Mouse (Mus musculus) forebrain, embryonic 14.5 days (tissue): ENCODE data around the gene Clock. TPM values are rescaled to one million over a fixed set of nuclear protein-coding genes. Genes with fewer than 3 reads are reported as not detected.

Experiments used
- ATAC-seq: fragments of 200-750 bp; cut with Nextera tagmentation; 2 replicates; pipeline ENCODE4 v1.8.0; 2017; ENCODE audit warnings: mild to moderate bottlenecking, moderate library complexity
- DNase-seq: peaks from one replicate; pipeline ENCODE4 v3.0.0-alpha.2; 2015; ENCODE audit warnings: low spot score
- H3K27ac ChIP-seq: fragments of 300-500 bp; sonication (generic); 2 replicates; pipeline ENCODE4 v1.5.1; 2014; ENCODE audit warnings: low read depth, mild to moderate bottlenecking, control low read depth, low read length, moderate library complexity
- H3K27me3 ChIP-seq: fragments of 300-500 bp; sonication (generic); replicated peaks from 2 replicates; pipeline ENCODE4 v1.6.1; 2014; ENCODE audit warnings: low read length, control low read depth, mixed read lengths; ENCODE audit not compliant: control insufficient read depth, insufficient read depth
- H3K36me3 ChIP-seq: fragments of 300-500 bp; sonication (generic); 2 replicates; pipeline ENCODE4 v1.6.1; 2014; ENCODE audit warnings: low read length, control low read depth; ENCODE audit not compliant: control insufficient read depth, insufficient read depth
- H3K4me1 ChIP-seq: fragments of 300-500 bp; sonication (generic); 2 replicates; pipeline ENCODE4 v1.6.1; 2014; ENCODE audit warnings: antibody characterized with exemption, low read length, control low read depth; ENCODE audit not compliant: control insufficient read depth, insufficient read depth
- H3K4me2 ChIP-seq: fragments of 300-500 bp; sonication (generic); 2 replicates; pipeline ENCODE4 v1.6.1; 2014; ENCODE audit warnings: mild to moderate bottlenecking, control low read depth, low read length
- H3K4me3 ChIP-seq: fragments of 300-500 bp; sonication (generic); 2 replicates; pipeline ENCODE4 v1.5.1; 2014; ENCODE audit warnings: low read depth, low read length, control low read depth
- H3K9ac ChIP-seq: fragments of 300-500 bp; sonication (generic); 2 replicates; pipeline ENCODE4 v1.6.1; 2014; ENCODE audit warnings: mild to moderate bottlenecking, low read length, control low read depth, moderate library complexity
- H3K9me3 ChIP-seq: fragments of 300-500 bp; sonication (generic); replicated peaks from 2 replicates; pipeline ENCODE4 v1.6.1; 2016; ENCODE audit warnings: low read length, control low read depth, mixed read lengths; ENCODE audit not compliant: control insufficient read depth
- WGBS: fragments of 180-500 bp; shearing (Covaris S2); extraction: QIAGEN DNeasy Blood & Tissue Kit; methylation state at CpG from one replicate; pipeline ENCODE4 v1.1.7; 2014; 5-methylcytosine and 5-hydroxymethylcytosine counted together
- polyA plus RNA-seq: library from polyadenylated mRNA; unstranded; fragments of >200 nt; fragmentation: Nextera tagmentation; extraction: Ambion mirVana; gene quantifications from 2 replicates; pipeline ENCODE4 v1.2.1, GENCODE M21; 2014

Gene Clock
- polyA plus RNA-seq, 1 experiment from 2014 or later = 8.2 TPM

DNA sequence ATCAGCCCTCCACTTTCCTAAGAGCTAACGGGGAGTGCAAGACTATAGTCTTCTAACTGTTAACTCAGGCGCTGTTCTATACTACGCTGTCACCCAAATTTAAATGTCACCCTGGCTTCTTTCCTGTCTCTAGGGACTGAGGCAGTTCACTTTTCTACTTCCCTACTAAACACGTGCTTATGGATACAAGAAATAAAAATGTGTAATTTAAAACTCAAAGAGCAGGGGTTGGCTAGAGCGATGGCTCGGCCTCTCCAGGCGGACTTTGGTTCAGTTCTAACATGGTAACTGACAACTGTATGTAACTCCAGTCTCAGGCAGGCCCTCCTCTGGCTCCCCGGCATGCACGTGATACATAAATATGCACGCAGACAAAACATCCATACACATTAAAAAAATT lies 60.2 kb downstream of the Clock start:
- Histone ChIP-seq H3K36me3 (peaks cover 19% of the 10 kb centered on the region; the same call in 1 of the 2 replicates), H3K4me3 (no peak overlapping the region), H3K4me1 (no peaks in the 10 kb centered on the region), H3K9me3 (no peaks in the 10 kb centered on the region), H3K4me2 (no peak overlapping the region), H3K27ac (no peak overlapping the region), H3K9ac (no peak overlapping the region), H3K27me3 (no peaks in the 10 kb centered on the region)
- DNase-seq (no peak), ATAC-seq (no peak)
- WGBS = 93% methylated on average over 10 of the region's 10 CpGs

DNA sequence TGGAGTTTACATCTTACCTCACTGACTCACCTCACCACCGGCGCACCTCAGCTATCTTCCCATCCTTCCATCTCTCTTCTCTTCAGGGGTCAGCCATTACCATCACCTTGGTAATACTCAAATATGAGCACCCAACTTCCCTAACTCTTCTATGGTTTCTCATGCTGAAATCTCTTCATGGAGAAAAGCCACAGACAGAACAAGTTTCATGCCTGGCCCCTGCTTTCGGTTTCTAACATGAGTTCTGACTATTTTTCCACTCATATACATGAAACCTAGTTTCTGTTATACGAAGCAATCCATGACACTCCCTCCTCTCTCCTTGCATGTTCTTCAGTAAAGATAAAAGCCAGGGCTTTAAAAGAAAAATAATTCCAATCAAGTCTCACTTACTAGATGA lies 60.7 kb downstream of the Clock start:
- no peak overlapping the region for H3K4me3 ChIP-seq
- H3K36me3 ChIP-seq = peaks cover 19% of the 10 kb centered on the region; the same call in 1 of the 2 replicates
- H3K9me3 ChIP-seq = no peaks in the 10 kb centered on the region
- H3K4me2 ChIP-seq = no peak overlapping the region
- DNase-seq (no peak), ATAC-seq (no peak)
- 96% methylated on average over 4 of the region's 4 CpGs for WGBS
- H3K9ac ChIP-seq = no peak overlapping the region
- no peaks in the 10 kb centered on the region for H3K27me3 ChIP-seq
- no peaks in the 10 kb centered on the region for H3K4me1 ChIP-seq
- no peak overlapping the region for H3K27ac ChIP-seq

DNA sequence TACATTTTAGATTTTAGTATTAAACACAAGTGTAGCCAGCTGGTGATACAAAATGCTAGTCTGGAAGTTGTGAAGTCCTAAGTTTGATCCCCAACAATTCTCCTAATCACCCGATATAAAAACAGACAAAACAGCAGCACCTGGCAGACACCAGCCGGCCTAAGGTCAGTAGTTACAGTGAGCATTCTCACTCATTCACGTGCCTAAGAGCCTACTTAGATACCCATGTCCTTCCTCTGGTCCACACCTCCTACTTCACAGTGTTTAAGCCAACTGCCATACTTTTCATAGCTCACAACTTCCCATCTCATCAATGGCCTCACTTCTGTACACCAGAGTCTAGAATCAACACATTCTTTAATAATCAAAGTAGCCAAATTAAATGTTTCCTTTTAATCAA lies 61.3 kb downstream of the Clock start:
- no peaks in the 10 kb centered on the region for H3K4me1 ChIP-seq
- WGBS = 83% methylated on average over 3 of the region's 3 CpGs

DNA sequence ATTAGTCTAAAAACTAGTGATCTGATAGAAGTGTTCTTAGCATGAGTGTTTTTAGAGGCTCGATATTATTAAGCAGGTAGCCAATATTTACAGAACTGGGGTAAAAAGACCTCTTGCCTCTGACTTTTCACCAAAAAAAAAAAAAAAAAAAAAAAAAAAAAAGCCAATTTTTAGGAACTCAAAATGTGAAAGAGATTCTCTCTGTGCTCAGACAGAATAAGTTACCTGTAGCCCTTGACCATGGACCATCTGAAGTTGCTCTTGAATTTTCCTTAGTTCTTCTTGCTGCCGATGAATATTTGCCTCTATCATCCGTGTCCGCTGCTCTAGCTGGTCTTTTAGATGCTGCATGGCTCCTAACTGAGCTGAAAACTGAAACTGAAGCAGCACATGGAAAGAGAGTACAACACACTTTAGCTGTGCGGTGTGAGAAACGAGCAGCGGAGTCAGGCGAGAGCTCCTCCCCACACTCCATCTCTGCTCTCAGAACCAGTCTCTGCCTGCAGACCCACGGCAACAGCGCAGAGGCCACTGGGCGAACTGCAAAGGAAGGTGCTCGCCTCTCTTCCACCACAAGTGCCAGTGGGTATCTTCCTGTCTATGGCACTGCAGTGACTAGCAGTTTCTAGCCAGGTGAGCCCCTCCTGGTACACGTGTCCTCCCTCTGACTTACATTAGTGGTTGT lies 73.3 kb downstream of the Clock start:
- H3K36me3 ChIP-seq = peaks cover 61% of the 10 kb centered on the region
- no peaks in the 10 kb centered on the region for H3K9me3 ChIP-seq
- no peak overlapping the region for H3K27ac ChIP-seq
- no peaks in the 10 kb centered on the region for H3K4me1 ChIP-seq
- H3K9ac ChIP-seq = no peak overlapping the region
- no peak for ATAC-seq
- DNase-seq = no peak
- WGBS = 93% methylated on average over 13 of the region's 13 CpGs
- H3K4me2 ChIP-seq = no peak overlapping the region
- no peak overlapping the region for H3K4me3 ChIP-seq
- no peaks in the 10 kb centered on the region for H3K27me3 ChIP-seq

More for the DNA sequence above, 61.3 kb downstream of the Clock start:
- Histone ChIP-seq H3K4me2 (no peak overlapping the region), H3K9me3 (no peaks in the 10 kb centered on the region), H3K27ac (no peak overlapping the region), H3K4me3 (no peak overlapping the region), H3K27me3 (no peaks in the 10 kb centered on the region), H3K36me3 (peaks cover 19% of the 10 kb centered on the region; the same call in 1 of the 2 replicates), H3K9ac (no peak overlapping the region)
- ATAC-seq (no peak), DNase-seq (no peak)

DNA sequence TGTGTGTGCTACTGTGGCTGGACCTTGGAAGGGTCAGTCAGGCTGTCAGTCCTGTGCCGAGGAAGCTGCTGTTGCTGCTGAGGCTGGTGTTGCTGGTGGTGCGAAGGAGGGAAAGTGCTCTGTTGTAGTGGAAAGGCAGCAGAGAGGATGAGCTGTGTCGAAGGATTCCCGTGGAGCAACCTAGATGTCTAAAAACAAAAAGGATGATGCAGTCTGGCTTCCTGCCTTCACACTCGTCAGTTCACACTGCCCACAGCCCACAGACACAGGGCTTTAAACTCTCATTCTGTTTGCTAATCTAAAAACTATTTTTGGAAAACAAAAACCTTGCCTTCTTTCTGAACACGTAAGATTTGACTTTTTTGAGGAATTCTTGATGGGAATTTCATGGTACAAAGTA lies 87.9 kb downstream of the Clock start:
- H3K27me3 ChIP-seq = no peaks in the 10 kb centered on the region
- H3K9ac ChIP-seq = no peak overlapping the region
- H3K27ac ChIP-seq = no peak overlapping the region
- H3K4me2 ChIP-seq = no peak overlapping the region
- ATAC-seq = no peak
- no peaks in the 10 kb centered on the region for H3K4me1 ChIP-seq
- WGBS = 90% methylated on average over 6 of the region's 6 CpGs
- H3K36me3 ChIP-seq = peaks cover 33% of the 10 kb centered on the region
- no peak overlapping the region for H3K4me3 ChIP-seq
- DNase-seq = no peak
- no peaks in the 10 kb centered on the region for H3K9me3 ChIP-seq

DNA sequence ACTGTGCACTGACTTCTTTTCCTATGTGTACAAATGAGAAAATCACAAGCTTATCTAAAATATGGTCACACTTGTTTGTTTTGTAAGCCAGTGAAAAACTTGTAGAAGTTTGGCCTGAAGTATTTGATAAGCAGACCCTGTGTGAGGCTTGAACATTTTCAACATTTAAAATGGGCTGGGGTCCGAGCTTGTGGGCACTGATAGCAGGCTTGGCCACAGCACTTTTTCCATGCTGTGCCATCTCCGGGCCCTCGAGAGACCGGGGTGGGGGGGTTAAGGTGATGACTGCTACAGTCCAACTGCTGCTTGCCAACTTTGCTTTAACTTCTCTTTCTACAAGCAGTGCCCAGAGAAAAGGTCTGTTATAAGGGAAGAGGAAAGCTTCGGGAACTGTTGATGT lies 96.5 kb downstream of the Clock start:
- 90% methylated on average over 5 of the region's 5 CpGs for WGBS
- no peaks in the 10 kb centered on the region for H3K9me3 ChIP-seq
- no peaks in the 10 kb centered on the region for H3K27me3 ChIP-seq
- H3K4me3 ChIP-seq = no peak overlapping the region
- no peaks in the 10 kb centered on the region for H3K4me1 ChIP-seq
- no peak overlapping the region for H3K9ac ChIP-seq
- no peak overlapping the region for H3K27ac ChIP-seq
- ATAC-seq = no peak
- H3K4me2 ChIP-seq = no peak overlapping the region
- H3K36me3 ChIP-seq = peaks cover 76% of the 10 kb centered on the region
- no peak for DNase-seq

DNA sequence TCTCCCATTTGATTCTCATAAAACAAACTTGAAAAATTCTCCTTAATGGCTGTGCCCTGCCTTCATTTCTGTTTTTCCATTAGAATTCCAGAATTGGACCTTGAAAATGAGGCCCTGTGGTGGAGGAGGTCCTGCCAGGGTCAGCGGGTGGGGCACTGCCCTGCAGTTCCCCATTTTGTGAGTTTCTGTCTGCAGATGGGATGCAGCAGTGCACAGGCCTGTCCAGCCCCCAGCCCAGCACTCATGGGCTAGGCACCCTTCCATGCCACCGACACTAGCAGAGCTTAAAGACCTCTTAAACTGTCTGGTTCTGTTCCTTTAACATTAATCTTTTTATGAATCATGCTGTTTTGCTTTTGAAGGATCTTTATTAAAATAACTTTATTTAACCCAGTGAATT lies 98.7 kb downstream of the Clock start:
- no peak overlapping the region for H3K27ac ChIP-seq
- H3K36me3 ChIP-seq = peaks cover 77% of the 10 kb centered on the region
- no peaks in the 10 kb centered on the region for H3K4me1 ChIP-seq
- no peak for ATAC-seq
- H3K9me3 ChIP-seq = no peaks in the 10 kb centered on the region
- H3K4me3 ChIP-seq = no peak overlapping the region
- H3K9ac ChIP-seq = no peak overlapping the region
- no peak overlapping the region for H3K4me2 ChIP-seq
- no peaks in the 10 kb centered on the region for H3K27me3 ChIP-seq
- 93% methylated on average over 2 of the region's 2 CpGs for WGBS
- DNase-seq = no peak

DNA sequence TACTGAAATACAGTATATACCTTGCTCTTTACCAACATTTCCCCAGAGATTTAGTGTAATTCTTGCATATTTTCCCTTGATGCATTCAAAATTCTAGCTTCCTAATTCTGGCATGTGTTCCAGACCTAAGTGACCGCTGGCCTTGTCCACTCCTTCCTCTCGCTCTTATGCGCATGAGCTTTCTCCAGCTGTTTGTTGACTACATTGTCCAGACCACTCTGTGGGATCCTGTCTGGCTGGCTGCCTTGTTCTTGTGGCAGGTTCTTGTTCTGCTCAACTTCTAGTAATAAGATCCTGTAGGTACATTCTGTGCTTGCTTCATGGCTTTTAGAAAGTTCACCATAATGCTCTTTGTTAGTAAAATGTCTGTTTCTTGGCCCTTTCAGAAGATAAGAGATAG lies 101.4 kb downstream of the Clock start:
- Histone ChIP-seq H3K4me2 (no peak overlapping the region), H3K4me3 (no peak overlapping the region), H3K9ac (no peak overlapping the region), H3K27me3 (no peaks in the 10 kb centered on the region), H3K9me3 (no peaks in the 10 kb centered on the region), H3K36me3 (peaks cover 73% of the 10 kb centered on the region), H3K4me1 (no peaks in the 10 kb centered on the region), H3K27ac (no peak overlapping the region)
- no peak for ATAC-seq
- WGBS = 91% methylated on average over 3 of the region's 3 CpGs
- no peak for DNase-seq

DNA sequence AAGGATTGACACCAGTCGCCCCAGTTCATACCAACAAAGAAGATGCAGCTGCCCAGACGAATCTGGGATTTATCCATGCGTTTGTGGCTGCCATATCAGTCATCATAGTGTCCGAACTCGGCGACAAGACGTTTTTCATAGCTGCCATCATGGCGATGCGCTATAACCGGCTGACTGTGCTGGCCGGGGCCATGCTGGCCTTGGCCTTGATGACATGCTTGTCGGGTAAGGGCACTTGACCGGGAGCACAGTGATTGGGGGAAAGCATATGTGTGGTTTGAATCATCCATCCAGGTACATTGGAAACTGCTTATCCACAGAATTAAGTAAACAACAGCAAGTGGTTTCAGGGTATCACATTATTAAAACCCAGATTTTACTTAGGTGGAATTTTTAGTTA lies 105.2 kb downstream of the Clock start:
- Histone ChIP-seq H3K9ac (no peak overlapping the region), H3K4me3 (no peak overlapping the region), H3K4me2 (no peak overlapping the region), H3K9me3 (no peaks in the 10 kb centered on the region), H3K27me3 (no peaks in the 10 kb centered on the region), H3K27ac (no peak overlapping the region), H3K36me3 (peaks cover 47% of the 10 kb centered on the region), H3K4me1 (no peaks in the 10 kb centered on the region)
- DNase-seq (no peak), ATAC-seq (no peak)
- 94% methylated on average over 13 of the region's 13 CpGs for WGBS
